Comparison of ENCODE assay signal across 8 mouse cellular contexts in genomic region chr10:93123957-93124613, GRCm38 (mm10). TPM values are rescaled to one million over a fixed set of nuclear protein-coding genes. Genes with fewer than 3 reads are reported as not detected.
A peak's percentile ranks its signal among the peaks of the same experiment; 100 is the strongest.
DNase-seq lines count a peak whose midpoint lies in the region; ATAC-seq and TF ChIP-seq lines count a peak whose summit lies in the region.

No protein-coding gene starts in this region.

- no peaks in the 10 kb centered on the region for H3K27me3 ChIP-seq in lung, postnatal 0 days (replicated peaks; ENCODE audit: insufficient read depth, low read length)
- no peaks in the 10 kb centered on the region for H3K27me3 ChIP-seq in stomach, embryonic 15.5 days (replicated peaks)

- no peaks in the 10 kb centered on the region for H3K4me1 ChIP-seq in lung, postnatal 0 days (ENCODE audit: insufficient read depth, low read depth, low read length)
- peaks cover 4% of the 10 kb centered on the region; the same call in 1 of the 2 replicates for H3K4me1 ChIP-seq in stomach, embryonic 15.5 days

- H3K9me3 ChIP-seq in lung, postnatal 0 days (ENCODE audit: low read length): no peaks in the 10 kb centered on the region
- no peaks in the 10 kb centered on the region for H3K9me3 ChIP-seq in stomach, embryonic 15.5 days

- no peak overlapping the region for H3K9ac ChIP-seq in lung, postnatal 0 days (replicated peaks; ENCODE audit: low read depth)
- no peak overlapping the region for H3K9ac ChIP-seq in stomach, embryonic 15.5 days

- peak overlapping the region; percentile 14; the same call in 1 of the 2 replicates for H3K4me2 ChIP-seq in lung, postnatal 0 days (replicated peaks; ENCODE audit: low read depth, low read length)
- H3K4me2 ChIP-seq in stomach, embryonic 15.5 days: peak overlapping the region; percentile 21

- H3K36me3 ChIP-seq in lung, postnatal 0 days (ENCODE audit: insufficient read depth, low read length): no peaks in the 10 kb centered on the region
- no peaks in the 10 kb centered on the region for H3K36me3 ChIP-seq in stomach, embryonic 15.5 days

- TF ChIP-seq CTCF in lung, postnatal 0 days (IDR thresholded peaks at IDR 0.05): no peak

- peak overlapping the region; percentile 78 for H3K27ac ChIP-seq in lung, postnatal 0 days (ENCODE audit: low read length)
- peak overlapping the region; percentile 71 for H3K27ac ChIP-seq in stomach, embryonic 15.5 days

- DNase-seq in layer of hippocampus, adult 11-12 months (ENCODE audit: low spot score): peak; percentile 44
- no peak for DNase-seq in layer of hippocampus, postnatal 14 days (ENCODE audit: low spot score in 2 of 2)
- peak; percentile 62 for DNase-seq in adrenal gland, postnatal 14 days
- DNase-seq in kidney, adult 9 months: peak; percentile 79
- DNase-seq in lung, postnatal 0 days (ENCODE audit: low spot score): peak; percentile 90
- DNase-seq in cerebellum, adult 9-11 months: no peak

- no peak overlapping the region for H3K4me3 ChIP-seq in lung, postnatal 0 days (ENCODE audit: low read depth, low read length)
- no peak overlapping the region for H3K4me3 ChIP-seq in stomach, embryonic 15.5 days (replicated peaks)

- peak; percentile 97 for TF ChIP-seq EP300 in lung, postnatal 0 days (IDR thresholded peaks at IDR 0.05)

- ATAC-seq in granulocyte monocyte progenitor cell, adult 5-6 weeks (replicated peaks; ENCODE audit: poor library complexity, severe bottlenecking): peak; percentile 90
- peak; percentile 93 for ATAC-seq in lung, postnatal 0 days
- peak; percentile 47; the same call in 1 of the 2 replicates for ATAC-seq in stomach, embryonic 15.5 days (ENCODE audit: insufficient read depth, low FRiP score, low read depth)

- WGBS in lung, postnatal 0 days: 41% methylated on average over 12 of the region's 12 CpGs
- 40% methylated on average over 12 of the region's 12 CpGs for WGBS in stomach, embryonic 15.5 days

RNA-seq across cellular contexts. Expression of gene Cdk17, which starts 36.6 kb away (rescaled TPM):
- total RNA-seq in layer of hippocampus, postnatal 14 days (2021): 100 to 1,000 TPM; 138 to 142 TPM
- 31.4 and 33.2 TPM in 2 replicates for total RNA-seq in adrenal gland, postnatal 14 days (2021)
- total RNA-seq in granulocyte monocyte progenitor cell, adult 5-6 weeks (2014; fragmentation: Nextera tagmentation): 28.1 and 41.6 TPM in 2 replicates
- 36.3 and 40.0 TPM in 2 replicates for total RNA-seq in granulocyte monocyte progenitor cell, adult 5-6 weeks (2017)
- 12.6 and 15.1 TPM in 2 replicates for polyA plus RNA-seq in lung, postnatal 0 days (2015; fragmentation: Nextera tagmentation; extraction: Ambion mirVana)
- polyA plus RNA-seq in stomach, embryonic 15.5 days (2015; fragmentation: Nextera tagmentation; extraction: Ambion mirVana): 15.8 and 17.6 TPM in 2 replicates

RNA-seq across cellular contexts. Expression of gene Cfap54, which starts 42.7 kb away (rescaled TPM):
- total RNA-seq in layer of hippocampus, postnatal 14 days (2021): 10 to 100 TPM; 11.1 to 15.1 TPM
- 8.3 and 9.3 TPM in 2 replicates for total RNA-seq in adrenal gland, postnatal 14 days (2021)
- 0.11 and 1.4 TPM in 2 replicates for total RNA-seq in granulocyte monocyte progenitor cell, adult 5-6 weeks (2014; fragmentation: Nextera tagmentation)
- 0.69 and 0.82 TPM in 2 replicates for total RNA-seq in granulocyte monocyte progenitor cell, adult 5-6 weeks (2017)
- 5.4 and 6.2 TPM in 2 replicates for polyA plus RNA-seq in lung, postnatal 0 days (2015; fragmentation: Nextera tagmentation; extraction: Ambion mirVana)
- polyA plus RNA-seq in stomach, embryonic 15.5 days (2015; fragmentation: Nextera tagmentation; extraction: Ambion mirVana): 0.21 and 0.26 TPM in 2 replicates

Comparison
In these comparisons a context has a peak if more than half of its experiments do, and no peak if none do; other contexts are left out.
1. DNase-seq: peak in layer of hippocampus, adult 11-12 months (single experiment), adrenal gland, postnatal 14 days (single experiment), kidney, adult 9 months (single experiment) and lung, postnatal 0 days (single experiment); none in layer of hippocampus, postnatal 14 days (0 of 2) and cerebellum, adult 9-11 months (single experiment).
2. Peak in every context shown above with its lines, with median percentiles within 50 percentile points of each other: ATAC-seq.